Mouse (Mus musculus): ENCODE data around the gene Zfp566. TPM values are rescaled to one million over a fixed set of nuclear protein-coding genes. Genes with fewer than 3 reads are reported as not detected.

Gene Zfp566
- polyA plus RNA-seq (2012; rRNA removed), result 0.57 and 1.9 TPM in 2 replicates

GRCm38 (mm10) chr7:30090092-30090969, at the start of gene Zfp566, which contains the start of gene Gm26920:
Zfp566 (minus strand) TSS chr7:30090527.
Gm26920 (minus strand) TSS chr7:30090410.

GRCm38 (mm10) chr7:30121308-30122187, 31.2 kb upstream of the Zfp566 start, which contains the start of gene Zfp382:
Zfp382 (plus strand) TSS chr7:30121942.

GRCm38 (mm10) chr7:30094646-30095429, 4.5 kb upstream of the Zfp566 start, which contains the start of gene Zfp260:
Zfp260 (plus strand) TSS chr7:30094777.

GRCm38 (mm10) chr7:30072146-30073028, 17.9 kb downstream of the Zfp566 start, which contains the start of gene Zfp82:
Zfp82 (minus strand) TSS chr7:30072900.

GRCm38 (mm10) chr7:30050882-30051548, 39.3 kb downstream of the Zfp566 start, which contains the start of gene Zfp14:
Zfp14 (minus strand) TSS chr7:30051380.

Other genes starting within 250 kb of the Zfp566 start
- 0.09 and 0.12 TPM in 2 replicates for gene Zfp940, start 236.9 kb downstream of the Zfp566 start, polyA plus RNA-seq (2012; rRNA removed)
- gene Zfp420, start 230.5 kb downstream of the Zfp566 start, polyA plus RNA-seq (2012; rRNA removed), result 0.28 and 0.47 TPM in 2 replicates
- gene Zfp27, start 184.0 kb downstream of the Zfp566 start, polyA plus RNA-seq (2012; rRNA removed), result 1.3 and 1.7 TPM in 2 replicates
- gene Zfp383, start 182.3 kb downstream of the Zfp566 start, polyA plus RNA-seq (2012; rRNA removed), result 0.35 and 0.44 TPM in 2 replicates
- gene Zfp74, start 136.4 kb downstream of the Zfp566 start, polyA plus RNA-seq (2012; rRNA removed), result 2.6 and 6.7 TPM in 2 replicates
- 3.8 and 4.0 TPM in 2 replicates for gene Zfp568, start 106.6 kb downstream of the Zfp566 start, polyA plus RNA-seq (2012; rRNA removed)
- gene Zfp14, start 39.1 kb downstream of the Zfp566 start, polyA plus RNA-seq (2012; rRNA removed), result 1.1 and 1.2 TPM in 2 replicates
- 0.29 and 0.35 TPM in 2 replicates for gene Zfp82, start 17.6 kb downstream of the Zfp566 start, polyA plus RNA-seq (2012; rRNA removed)
- gene Gm26920, start 117 bp downstream of the Zfp566 start, polyA plus RNA-seq (2012; rRNA removed), result not detected in 2 replicates
- gene Zfp260, start 4.2 kb upstream of the Zfp566 start, polyA plus RNA-seq (2012; rRNA removed), result 7.9 and 8.4 TPM in 2 replicates
- gene Zfp382, start 31.4 kb upstream of the Zfp566 start, polyA plus RNA-seq (2012; rRNA removed), result 0.38 and 1.9 TPM in 2 replicates
- gene Zfp146, start 79.2 kb upstream of the Zfp566 start, polyA plus RNA-seq (2012; rRNA removed), result 6.3 and 8.4 TPM in 2 replicates
- gene Cox7a1, start 93.6 kb upstream of the Zfp566 start, polyA plus RNA-seq (2012; rRNA removed), result 48.3 and 56.0 TPM in 2 replicates
- 791 and 1,080 TPM in 2 replicates for gene Capns1, start 108.3 kb upstream of the Zfp566 start, polyA plus RNA-seq (2012; rRNA removed)
- gene Polr2i, start 141.4 kb upstream of the Zfp566 start, polyA plus RNA-seq (2012; rRNA removed), result 86.6 and 107 TPM in 2 replicates
- 46.0 and 55.7 TPM in 2 replicates for gene Tbcb, start 141.7 kb upstream of the Zfp566 start, polyA plus RNA-seq (2012; rRNA removed)
- gene Ovol3, start 145.2 kb upstream of the Zfp566 start, polyA plus RNA-seq (2012; rRNA removed), result not detected in 2 replicates
- gene Thap8, start 189.6 kb upstream of the Zfp566 start, polyA plus RNA-seq (2012; rRNA removed), result 0.12 and 0.19 TPM in 2 replicates
- gene Wdr62, start 189.9 kb upstream of the Zfp566 start, polyA plus RNA-seq (2012; rRNA removed), result 20.8 and 23.2 TPM in 2 replicates
- 11.3 and 14.7 TPM in 2 replicates for gene Clip3, start 201.2 kb upstream of the Zfp566 start, polyA plus RNA-seq (2012; rRNA removed)
- 165 and 192 TPM in 2 replicates for gene Alkbh6, start 218.2 kb upstream of the Zfp566 start, polyA plus RNA-seq (2012; rRNA removed)
- 11.0 and 13.9 TPM in 2 replicates for gene Syne4, start 224.3 kb upstream of the Zfp566 start, polyA plus RNA-seq (2012; rRNA removed)
- gene E130208F15Rik, start 231.2 kb upstream of the Zfp566 start, polyA plus RNA-seq (2012; rRNA removed), result 1.2 and 1.4 TPM in 2 replicates
- gene Sdhaf1, start 233.4 kb upstream of the Zfp566 start, polyA plus RNA-seq (2012; rRNA removed), result 26.8 and 37.9 TPM in 2 replicates

Data from colon, adult 2 months (tissue).